Mouse (Mus musculus) ES-Bruce4 (cell line): Measurements from ENCODE around the gene Artn. TPM values are rescaled to one million over a fixed set of nuclear protein-coding genes. Genes with fewer than 3 reads are reported as not detected.

Source experiments
- H3K27ac ChIP-seq: 2 replicates; pipeline ENCODE4 v1.5.1; 2012; ENCODE audit warnings: low read length, inconsistent platforms; ENCODE audit not compliant: insufficient read depth
- H3K27me3 ChIP-seq: 2 replicates; pipeline ENCODE4 v1.6.1; 2012; ENCODE audit warnings: mild to moderate bottlenecking, low read length, inconsistent platforms; ENCODE audit not compliant: control insufficient read depth, poor library complexity, insufficient read depth, severe bottlenecking
- H3K36me3 ChIP-seq: 2 replicates; pipeline ENCODE4 v1.6.1; 2012; ENCODE audit warnings: inconsistent platforms, mild to moderate bottlenecking, low read length, moderate library complexity; ENCODE audit not compliant: control insufficient read depth, poor library complexity, insufficient read depth, severe bottlenecking
- H3K4me1 ChIP-seq: one replicate; pipeline ENCODE4 v1.8.1; 2011; ENCODE audit warnings: low read length; ENCODE audit not compliant: control insufficient read depth, insufficient read depth
- H3K4me3 ChIP-seq: 2 replicates; pipeline ENCODE4 v1.5.1; 2011; ENCODE audit warnings: low read depth, mild to moderate bottlenecking, low read length
- H3K9ac ChIP-seq: 2 replicates; pipeline ENCODE4 v1.6.1; 2012; ENCODE audit warnings: low read depth, mild to moderate bottlenecking, inconsistent platforms; ENCODE audit not compliant: poor library complexity, severe bottlenecking
- H3K9me3 ChIP-seq: replicated peaks from 2 replicates; pipeline ENCODE4 v1.6.1; 2012; ENCODE audit warnings: mild to moderate bottlenecking, low read length, inconsistent platforms; ENCODE audit not compliant: control insufficient read depth, poor library complexity, insufficient read depth, severe bottlenecking
- CTCF ChIP-seq: IDR thresholded peaks from one replicate; pipeline ENCODE4 v1.8.1; 2011; ENCODE audit warnings: low read depth, low read length
- EP300 ChIP-seq: IDR thresholded peaks from 2 replicates; pipeline ENCODE4 v1.6.1; 2011; ENCODE audit warnings: low read depth, low read length; ENCODE audit not compliant: insufficient read depth
- POLR2A ChIP-seq: IDR thresholded peaks from one replicate; pipeline ENCODE4 v1.8.1; 2011; ENCODE audit warnings: low read length; ENCODE audit not compliant: insufficient read depth
- polyA plus RNA-seq: library from polyadenylated mRNA; stranded (reverse); fragments of >200 nt; gene quantifications from 2 replicates; pipeline ENCODE4 v1.2.4, GENCODE M21; 2011; ENCODE audit warnings: low read depth; ENCODE audit not compliant: missing spikeins, insufficient read depth, insufficient read length

The Artn gene
- polyA plus RNA-seq, 1 experiment = 6.1 TPM

DNA sequence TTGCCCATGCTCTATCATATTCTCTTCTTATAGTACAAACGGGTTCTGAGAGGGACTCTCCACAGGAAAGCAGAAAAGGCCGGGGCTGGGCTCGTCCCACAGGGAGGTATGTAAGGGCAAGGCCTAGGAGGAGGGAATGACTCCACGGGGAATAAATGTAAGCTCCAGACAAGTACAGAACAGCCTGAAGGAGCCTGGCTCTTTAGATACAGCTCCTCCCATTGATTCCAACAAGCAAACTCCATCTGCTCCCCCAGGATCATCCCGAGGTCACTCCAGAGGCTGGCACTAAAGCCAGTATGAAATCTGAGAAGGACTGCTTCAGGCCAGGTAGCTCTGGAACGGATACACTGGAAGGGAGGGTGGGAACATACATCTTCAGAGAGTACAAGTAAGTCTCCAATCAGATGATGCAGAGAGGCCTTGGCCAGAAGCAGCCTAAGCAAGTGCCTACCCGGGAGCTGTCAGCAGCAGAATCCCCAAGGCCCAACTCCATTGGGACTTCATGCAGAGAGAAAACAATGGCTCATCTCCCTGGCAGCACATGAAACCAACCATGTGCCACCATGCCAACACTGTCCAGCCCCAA lies 16.8 kb downstream of the Artn start:
- no peaks in the 10 kb centered on the region for H3K9me3 ChIP-seq
- H3K4me3 ChIP-seq = no peak overlapping the region
- no peak overlapping the region for H3K27ac ChIP-seq
- no peak overlapping the region for H3K9ac ChIP-seq
- no peaks in the 10 kb centered on the region for H3K27me3 ChIP-seq
- TF ChIP-seq CTCF = no peak
- no peak for TF ChIP-seq POLR2A
- no peak for TF ChIP-seq EP300
- no peaks in the 10 kb centered on the region; the same call in 1 of the 2 replicates for H3K36me3 ChIP-seq
- H3K4me1 ChIP-seq = peaks cover 2% of the 10 kb centered on the region

DNA sequence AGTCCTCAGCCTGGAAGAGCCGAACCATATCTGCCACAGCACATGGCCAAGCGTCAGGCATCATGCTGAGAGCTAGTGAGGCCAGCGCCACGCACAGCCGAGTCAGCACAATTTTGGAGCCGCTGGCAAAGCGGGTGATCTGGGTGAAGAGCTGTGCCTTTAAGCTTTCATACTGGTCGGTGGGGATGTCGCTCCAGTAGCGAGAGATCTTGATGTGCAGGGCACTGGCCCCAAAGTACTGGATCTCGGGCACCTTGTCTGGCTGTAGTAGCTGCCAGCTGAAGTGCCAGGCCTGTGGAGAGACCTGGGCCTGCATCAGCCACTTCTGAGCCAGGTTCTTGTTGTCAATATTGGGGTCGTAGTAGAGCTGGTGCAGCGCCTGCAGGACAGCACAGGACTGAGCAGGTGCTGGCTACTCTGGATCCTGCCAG lies 17.4 kb downstream of the Artn start:
- Histone ChIP-seq H3K9ac (no peak overlapping the region), H3K4me1 (peaks cover 2% of the 10 kb centered on the region), H3K9me3 (no peaks in the 10 kb centered on the region), H3K36me3 (no peaks in the 10 kb centered on the region; the same call in 1 of the 2 replicates), H3K27me3 (no peaks in the 10 kb centered on the region), H3K4me3 (no peak overlapping the region), H3K27ac (no peak overlapping the region)
- TF ChIP-seq CTCF (no peak), POLR2A (no peak), EP300 (no peak)

DNA sequence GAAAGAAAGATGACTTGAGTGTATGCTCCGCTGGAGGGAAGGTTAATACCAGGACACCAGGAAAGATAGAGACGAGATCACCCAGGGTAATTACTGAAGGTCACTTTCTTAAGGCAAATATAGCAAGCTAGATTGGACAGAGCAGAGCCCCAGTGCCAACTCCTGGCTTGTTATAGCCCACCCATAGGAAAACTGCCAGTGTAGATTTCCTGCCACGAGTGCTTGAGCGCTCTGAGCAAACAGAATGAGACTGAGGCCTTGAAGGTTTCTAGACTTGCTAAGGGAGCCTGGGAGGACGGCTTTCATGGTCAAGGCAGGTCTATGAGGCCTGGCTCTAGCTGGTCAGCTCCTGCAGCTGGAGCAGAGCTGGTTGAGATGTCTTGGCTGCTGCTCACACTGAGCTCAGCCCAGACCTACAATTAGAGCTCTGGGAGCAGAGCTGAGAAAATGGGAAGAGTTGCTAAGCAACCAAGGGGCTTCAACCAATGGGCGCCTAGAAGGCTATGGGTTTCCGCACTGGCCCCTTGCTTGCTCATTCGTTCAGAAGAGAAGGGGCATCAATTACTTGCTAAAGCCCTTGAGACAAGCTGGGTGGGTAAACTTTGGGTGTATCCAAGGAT lies 20.6 kb downstream of the Artn start:
- H3K27me3 ChIP-seq = no peaks in the 10 kb centered on the region
- TF ChIP-seq POLR2A (no peak), EP300 (no peak), CTCF (no peak)
- H3K27ac ChIP-seq = no peak overlapping the region
- H3K4me3 ChIP-seq = no peak overlapping the region
- no peaks in the 10 kb centered on the region for H3K9me3 ChIP-seq
- H3K36me3 ChIP-seq = no peaks in the 10 kb centered on the region; the same call in 1 of the 2 replicates
- H3K9ac ChIP-seq = no peak overlapping the region
- H3K4me1 ChIP-seq = peaks cover 2% of the 10 kb centered on the region

DNA sequence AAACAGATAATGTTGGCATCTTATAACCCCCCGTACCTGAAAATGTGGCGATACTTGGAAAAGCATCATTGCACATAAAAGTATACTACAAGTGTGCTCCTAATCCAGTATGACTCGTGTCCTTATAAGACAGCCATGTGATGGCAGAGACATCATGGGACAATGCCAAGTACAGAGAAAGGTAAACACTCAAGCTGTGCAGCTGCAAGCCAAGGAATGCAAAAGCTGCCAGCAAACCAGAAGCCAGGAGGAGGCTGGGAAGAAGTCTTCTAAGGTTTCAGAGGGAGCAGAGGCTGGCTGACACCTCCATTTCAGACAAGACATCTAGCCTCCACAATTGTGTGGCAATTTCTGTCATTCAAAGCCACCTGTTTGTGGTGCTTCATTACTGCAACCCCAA lies 23.4 kb downstream of the Artn start:
- no peaks in the 10 kb centered on the region for H3K27me3 ChIP-seq
- no peak overlapping the region for H3K9ac ChIP-seq
- H3K27ac ChIP-seq = no peak overlapping the region
- TF ChIP-seq POLR2A = no peak
- no peak for TF ChIP-seq CTCF
- H3K9me3 ChIP-seq = no peaks in the 10 kb centered on the region
- peaks cover 8% of the 10 kb centered on the region for H3K36me3 ChIP-seq
- no peak overlapping the region for H3K4me3 ChIP-seq
- H3K4me1 ChIP-seq = no peaks in the 10 kb centered on the region

DNA sequence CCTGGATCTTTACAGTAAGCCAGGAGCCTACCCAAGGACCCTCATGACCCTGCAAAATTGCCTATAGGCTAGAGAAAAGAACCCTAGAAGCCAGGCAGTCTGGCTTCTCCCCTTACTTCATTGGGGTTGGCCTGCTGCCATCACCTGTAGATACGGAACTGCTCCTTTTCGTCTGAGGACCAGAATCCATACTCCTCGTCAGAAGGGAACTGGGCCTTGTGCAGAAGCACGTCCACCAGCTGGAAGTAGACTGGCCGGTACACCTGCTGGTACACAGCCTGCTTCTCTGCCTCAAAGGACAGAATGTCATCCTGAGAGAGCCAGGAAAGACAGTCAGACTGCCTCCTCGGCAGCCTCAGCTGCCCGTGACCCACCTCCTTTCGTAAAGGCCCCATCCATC lies 24.8 kb downstream of the Artn start:
- TF ChIP-seq EP300 (no peak), CTCF (no peak)
- H3K27me3 ChIP-seq = no peaks in the 10 kb centered on the region
- no peak overlapping the region for H3K9ac ChIP-seq
- H3K4me1 ChIP-seq = no peaks in the 10 kb centered on the region
- H3K9me3 ChIP-seq = no peaks in the 10 kb centered on the region
- no peak overlapping the region for H3K27ac ChIP-seq
- H3K4me3 ChIP-seq = no peak overlapping the region
- H3K36me3 ChIP-seq = peaks cover 9% of the 10 kb centered on the region

DNA sequence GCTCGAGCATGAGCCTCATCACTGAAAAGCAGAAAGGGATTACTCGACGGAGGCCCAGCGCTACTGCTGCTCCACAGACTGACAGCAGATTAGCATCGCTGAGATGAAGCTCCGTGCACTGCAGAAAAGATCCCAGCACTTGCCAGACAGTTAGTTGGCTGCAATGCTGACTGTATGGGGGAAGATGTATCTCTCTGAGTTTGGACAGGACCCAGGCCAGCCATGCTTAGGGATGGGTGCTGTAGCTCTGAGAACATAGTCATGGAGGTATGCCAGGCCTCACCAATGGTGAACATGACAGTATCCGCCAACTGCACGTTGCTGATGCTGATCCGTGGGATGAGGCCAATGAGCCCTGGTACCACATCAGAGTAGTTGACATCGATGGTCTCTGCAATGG lies 25.5 kb downstream of the Artn start:
- no peak overlapping the region for H3K4me3 ChIP-seq
- H3K9me3 ChIP-seq = no peaks in the 10 kb centered on the region
- H3K27ac ChIP-seq = no peak overlapping the region
- peaks cover 11% of the 10 kb centered on the region for H3K36me3 ChIP-seq
- no peaks in the 10 kb centered on the region for H3K4me1 ChIP-seq
- no peaks in the 10 kb centered on the region for H3K27me3 ChIP-seq
- no peak overlapping the region for H3K9ac ChIP-seq
- TF ChIP-seq EP300 (no peak), POLR2A (no peak), CTCF (no peak)
